Mouse (Mus musculus) midbrain, embryonic 10.5 days (tissue): ENCODE measurements around the gene Itgb7. TPM values are rescaled to one million over a fixed set of nuclear protein-coding genes. Genes with fewer than 3 reads are reported as not detected.

ENCODE experiments used
- DNase-seq: peaks from one replicate; pipeline ENCODE4 v3.0.0-alpha.2; 2017; ENCODE audit warnings: low spot score
- H3K27ac ChIP-seq: fragments of 300-500 bp; sonication (generic); replicated peaks from 2 replicates; pipeline ENCODE4 v1.5.1; 2016; ENCODE audit warnings: mild to moderate bottlenecking
- H3K27me3 ChIP-seq: fragments of 300-500 bp; sonication (generic); 2 replicates; pipeline ENCODE4 v1.6.1; 2016; ENCODE audit warnings: low read depth, mild to moderate bottlenecking; ENCODE audit not compliant: poor library complexity, severe bottlenecking
- H3K36me3 ChIP-seq: fragments of 300-500 bp; sonication (generic); 2 replicates; pipeline ENCODE4 v1.6.1; 2016; ENCODE audit warnings: mild to moderate bottlenecking, moderate library complexity
- H3K4me1 ChIP-seq: fragments of 300-500 bp; sonication (generic); 2 replicates; pipeline ENCODE4 v1.6.1; 2016
- H3K4me3 ChIP-seq: fragments of 300-500 bp; sonication (generic); 2 replicates; pipeline ENCODE4 v1.5.1; 2016; ENCODE audit warnings: mild to moderate bottlenecking, moderate library complexity
- H3K9me3 ChIP-seq: fragments of 300-500 bp; sonication (generic); replicated peaks from 2 replicates; pipeline ENCODE4 v1.6.1; 2016; ENCODE audit warnings: mild to moderate bottlenecking
- WGBS: fragments of 180-500 bp; shearing (Covaris S2); methylation state at CpG from one replicate; pipeline ENCODE4 v1.1.7; 2016; 5-methylcytosine and 5-hydroxymethylcytosine counted together
- polyA plus RNA-seq: library from polyadenylated mRNA; unstranded; fragments of >200 nt; fragmentation: Nextera tagmentation; extraction: Ambion mirVana; gene quantifications from 2 replicates; pipeline ENCODE4 v1.2.1, GENCODE M21; 2016

The Itgb7 gene
- polyA plus RNA-seq, 1 experiment from 2014 or later: 0.31 TPM

- Histone ChIP-seq H3K27me3 (no peaks in the 10 kb centered on the region), H3K4me3 (no peak overlapping the region), H3K27ac (no peak overlapping the region), H3K36me3 (peaks cover 67% of the 10 kb centered on the region), H3K9me3 (no peaks in the 10 kb centered on the region), H3K4me1 (no peaks in the 10 kb centered on the region)
- no peak for DNase-seq
- WGBS: 76% methylated on average over 6 of the region's 6 CpGs
Measured at GRCm38 (mm10) chr15:102215624-102216023, 16.1 kb downstream of the Itgb7 start.

GRCm38 (mm10) chr15:102214132-102214531 is 17.6 kb downstream of the Itgb7 start:
- Histone ChIP-seq H3K4me1 (no peaks in the 10 kb centered on the region), H3K27me3 (no peaks in the 10 kb centered on the region), H3K36me3 (peaks cover 82% of the 10 kb centered on the region), H3K9me3 (no peaks in the 10 kb centered on the region), H3K4me3 (no peak overlapping the region), H3K27ac (no peak overlapping the region)
- WGBS: 39% methylated on average over 2 of the region's 2 CpGs
- no peak for DNase-seq

DNA sequence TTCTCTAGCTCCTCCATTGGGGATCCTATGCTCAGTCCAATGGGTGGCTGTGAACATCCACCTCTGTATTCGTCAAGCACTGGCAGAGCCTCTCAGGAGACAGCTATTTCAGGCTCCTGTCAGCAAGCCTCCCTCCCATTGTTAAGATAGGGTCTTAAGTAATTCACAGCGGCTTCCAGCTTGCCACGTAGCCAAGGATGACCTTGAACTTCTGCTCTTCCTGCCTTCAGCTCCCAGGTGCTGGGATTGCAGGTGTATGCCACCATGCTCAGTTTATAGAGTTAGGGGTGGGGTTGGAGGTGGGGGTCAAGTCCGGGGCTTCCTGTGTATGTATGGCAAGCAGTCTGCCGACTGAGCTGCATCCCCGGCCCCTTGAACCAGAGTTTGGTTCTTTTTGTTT is 19.8 kb downstream of the Itgb7 start:
- no peak for DNase-seq
- Histone ChIP-seq H3K4me1 (no peaks in the 10 kb centered on the region), H3K9me3 (no peaks in the 10 kb centered on the region), H3K27me3 (no peaks in the 10 kb centered on the region), H3K27ac (no peak overlapping the region), H3K4me3 (no peak overlapping the region), H3K36me3 (peaks cover 95% of the 10 kb centered on the region)
- WGBS: 88% methylated on average over 6 of the region's 6 CpGs

- Histone ChIP-seq H3K27ac (no peak overlapping the region), H3K27me3 (no peaks in the 10 kb centered on the region), H3K4me1 (peaks cover 3% of the 10 kb centered on the region), H3K9me3 (no peaks in the 10 kb centered on the region), H3K36me3 (peaks cover 94% of the 10 kb centered on the region), H3K4me3 (no peak overlapping the region)
- 93% methylated on average over 4 of the region's 4 CpGs for WGBS
- no peak for DNase-seq
Measured at GRCm38 (mm10) chr15:102210816-102211215, 20.9 kb downstream of the Itgb7 start.

- Histone ChIP-seq H3K27ac (no peak overlapping the region), H3K4me1 (peaks cover 20% of the 10 kb centered on the region), H3K9me3 (no peaks in the 10 kb centered on the region), H3K36me3 (peaks cover 95% of the 10 kb centered on the region), H3K27me3 (no peaks in the 10 kb centered on the region), H3K4me3 (no peak overlapping the region)
- no peak for DNase-seq
- 95% methylated on average over 8 of the region's 8 CpGs for WGBS
Measured at GRCm38 (mm10) chr15:102209114-102209513, 22.6 kb downstream of the Itgb7 start.

DNA sequence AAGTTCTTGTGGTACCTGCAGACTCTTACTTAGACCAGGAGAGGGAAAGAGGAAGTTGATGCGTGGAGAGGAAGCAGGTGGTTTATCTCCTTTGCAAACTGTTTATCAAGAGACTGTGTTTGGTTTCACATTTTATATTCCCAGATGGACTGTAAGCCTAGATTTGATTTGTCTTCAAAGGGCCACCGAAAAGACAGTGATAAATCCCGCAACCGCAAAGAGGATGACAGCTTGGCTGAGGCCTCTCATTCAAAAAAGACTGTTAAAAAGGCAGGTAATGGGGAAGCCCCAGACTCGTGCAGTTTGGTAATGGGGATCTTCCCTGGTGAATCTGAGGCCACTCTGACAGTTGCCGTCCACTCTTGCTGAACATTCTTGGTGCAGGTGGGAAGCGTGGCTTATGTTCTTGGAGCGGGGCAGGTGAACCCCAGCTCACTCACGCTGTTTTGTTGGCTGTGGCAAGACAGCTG is 23.6 kb downstream of the Itgb7 start:
- WGBS: 93% methylated on average over 9 of the region's 9 CpGs
- Histone ChIP-seq H3K9me3 (no peaks in the 10 kb centered on the region), H3K27me3 (no peaks in the 10 kb centered on the region), H3K27ac (no peak overlapping the region), H3K4me1 (peaks cover 20% of the 10 kb centered on the region), H3K4me3 (no peak overlapping the region), H3K36me3 (peaks cover 85% of the 10 kb centered on the region)
- no peak for DNase-seq

DNA sequence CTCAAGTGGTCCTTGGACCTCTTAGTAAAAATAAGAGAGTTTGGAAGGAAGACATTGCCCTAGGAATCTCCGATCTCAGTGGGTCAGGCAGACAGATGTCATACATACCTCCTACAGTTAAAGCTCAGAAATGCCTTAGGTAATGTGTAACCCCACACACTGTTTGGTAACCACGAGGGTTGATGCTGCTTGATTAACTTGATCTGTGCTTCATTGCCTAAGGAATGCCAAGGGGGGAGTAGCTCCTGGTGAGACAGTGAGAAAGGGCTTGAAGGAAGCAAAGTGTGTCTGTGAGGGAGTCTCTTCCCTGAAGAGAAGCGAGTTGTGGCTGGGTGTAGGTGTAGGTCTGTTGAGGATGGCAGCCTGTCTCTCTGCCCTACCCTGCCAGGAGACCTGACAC is 24.4 kb downstream of the Itgb7 start:
- 83% methylated on average over 3 of the region's 3 CpGs for WGBS
- H3K27ac ChIP-seq: no peak overlapping the region

GRCm38 (mm10) chr15:102205779-102206178 is 26.0 kb downstream of the Itgb7 start:
- peaks cover 29% of the 10 kb centered on the region for H3K4me1 ChIP-seq
- peak overlapping the region; percentile 84; the same call in 1 of the 2 replicates for H3K4me3 ChIP-seq
- WGBS: 88% methylated on average over 8 of the region's 8 CpGs
- H3K36me3 ChIP-seq: peaks cover 61% of the 10 kb centered on the region
- H3K9me3 ChIP-seq: no peaks in the 10 kb centered on the region
- H3K27me3 ChIP-seq: no peaks in the 10 kb centered on the region
- no peak for DNase-seq
- H3K27ac ChIP-seq: no peak overlapping the region

More for the DNA sequence above, 24.4 kb downstream of the Itgb7 start:
- peaks cover 77% of the 10 kb centered on the region for H3K36me3 ChIP-seq
- H3K27me3 ChIP-seq: no peaks in the 10 kb centered on the region
- no peak overlapping the region for H3K4me3 ChIP-seq
- H3K9me3 ChIP-seq: no peaks in the 10 kb centered on the region
- H3K4me1 ChIP-seq: peaks cover 27% of the 10 kb centered on the region
- no peak for DNase-seq

- Histone ChIP-seq H3K4me3 (peak within 1 kb of the TSS; percentile 84), H3K9me3 (no peaks in the 10 kb centered on the region), H3K4me1 (peaks cover 29% of the 10 kb centered on the region), H3K27ac (peak within 1 kb of the TSS; percentile 98), H3K27me3 (no peaks in the 10 kb centered on the region), H3K36me3 (peaks cover 52% of the 10 kb centered on the region)
- WGBS: 76% methylated on average over 19 of the region's 19 CpGs
- DNase-seq: no peak
Measured at GRCm38 (mm10) chr15:102204674-102205505, 26.9 kb downstream of the Itgb7 start, which contains the start of gene Csad. Gene Csad, minus strand, starts transcription at chr15:102204724.

DNA sequence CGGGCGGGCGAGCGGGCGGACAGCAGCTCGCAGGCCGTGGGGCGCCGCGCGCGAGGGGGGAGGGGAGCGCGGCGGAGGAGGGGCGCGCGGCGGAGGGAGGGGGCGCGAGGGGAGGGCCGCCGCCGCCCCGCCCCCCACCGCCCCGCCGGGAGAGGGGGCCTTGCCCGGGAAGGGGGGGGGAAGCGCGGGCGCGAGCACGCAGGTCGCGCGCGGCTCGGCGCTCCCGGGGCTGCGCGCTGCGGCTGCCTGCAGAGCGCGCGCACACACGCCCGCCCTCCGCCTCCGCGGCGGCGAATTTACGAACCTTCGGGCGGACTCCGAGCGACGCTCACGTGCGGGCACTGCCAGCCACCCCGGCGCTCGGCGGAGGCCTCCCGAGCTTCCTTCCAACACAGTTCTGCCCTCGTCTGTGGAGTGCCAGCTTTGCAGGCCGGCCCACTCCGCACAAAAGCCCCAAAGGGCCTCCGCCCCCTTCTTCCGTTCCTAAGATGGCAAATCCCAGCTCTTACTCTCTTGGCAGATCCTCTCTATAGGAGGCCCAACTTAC is 27.8 kb downstream of the Itgb7 start:
- under 1% methylated on average over 34 of the region's 72 CpGs for WGBS
- Histone ChIP-seq H3K36me3 (peaks cover 43% of the 10 kb centered on the region), H3K9me3 (no peaks in the 10 kb centered on the region), H3K27ac (peak overlapping the region; percentile 98), H3K27me3 (no peaks in the 10 kb centered on the region), H3K4me1 (peaks cover 33% of the 10 kb centered on the region), H3K4me3 (peak overlapping the region; percentile 84)
- DNase-seq: peak; percentile 70

GRCm38 (mm10) chr15:102202971-102203834 is 28.5 kb downstream of the Itgb7 start, which contains the start of gene Zfp740:
Gene Zfp740, plus strand, starts transcription at chr15:102203249.
- peaks cover 36% of the 10 kb centered on the region for H3K36me3 ChIP-seq
- under 1% methylated on average over 54 of the region's 68 CpGs for WGBS
- H3K27ac ChIP-seq: peak within 1 kb of the TSS; percentile 98
- peak within 1 kb of the TSS; percentile 84 for H3K4me3 ChIP-seq
- H3K9me3 ChIP-seq: no peaks in the 10 kb centered on the region
- no peaks in the 10 kb centered on the region for H3K27me3 ChIP-seq
- peak; percentile 98 for DNase-seq
- H3K4me1 ChIP-seq: peaks cover 33% of the 10 kb centered on the region

DNA sequence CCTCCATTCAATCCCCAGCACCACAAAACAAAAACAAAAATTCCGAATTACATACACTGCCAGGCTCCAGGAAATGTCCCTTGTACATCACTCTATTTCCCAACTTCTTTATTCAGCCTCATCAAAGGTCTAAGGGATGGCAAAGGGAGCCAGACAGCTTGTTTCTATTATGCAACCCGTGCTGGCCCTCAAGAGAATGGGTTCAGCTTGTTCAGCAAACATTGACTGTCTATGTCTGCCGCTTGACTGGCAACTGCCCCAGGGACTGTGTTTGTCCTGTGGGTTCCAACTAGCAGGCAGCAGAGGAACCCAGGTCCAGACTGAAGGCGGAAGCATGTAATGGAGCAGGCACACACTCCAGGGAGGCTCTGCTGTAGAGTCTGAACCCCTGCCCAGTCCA is 32.9 kb downstream of the Itgb7 start:
- Histone ChIP-seq H3K9me3 (no peaks in the 10 kb centered on the region), H3K27me3 (no peaks in the 10 kb centered on the region), H3K4me3 (no peak overlapping the region), H3K36me3 (no peaks in the 10 kb centered on the region), H3K27ac (no peak overlapping the region), H3K4me1 (peaks cover 12% of the 10 kb centered on the region)
- 87% methylated on average over 4 of the region's 4 CpGs for WGBS
- DNase-seq: no peak
